Mouse (Mus musculus) R1 (cell line): ENCODE results near the gene Bhmt2.

ENCODE experiments used
- DNase-seq: peaks from one replicate; pipeline ENCODE4 v3.0.0-alpha.2; 2018; ENCODE audit warnings: low read depth, low spot score

The Bhmt2 gene

GRCm38 (mm10) chr13:93639636-93640035, 34.5 kb downstream of the Bhmt2 start:
- DNase-seq = no peak

- no peak for DNase-seq
Observed at GRCm38 (mm10) chr13:93637282-93638245, 36.5 kb downstream of the Bhmt2 start, which contains the start of gene Bhmt. TSS of gene Bhmt (minus strand) at chr13:93637961.

- DNase-seq = no peak
Observed at GRCm38 (mm10) chr13:93636561-93636960, 37.5 kb downstream of the Bhmt2 start.

- no peak for DNase-seq
Observed at GRCm38 (mm10) chr13:93632927-93633326, 41.2 kb downstream of the Bhmt2 start.

- no peak for DNase-seq
Observed at GRCm38 (mm10) chr13:93630941-93631705, 43.0 kb downstream of the Bhmt2 start.

- DNase-seq = no peak
Observed at GRCm38 (mm10) chr13:93628861-93629260, 45.2 kb downstream of the Bhmt2 start.

GRCm38 (mm10) chr13:93614361-93614948, 59.6 kb downstream of the Bhmt2 start:
- no peak for DNase-seq

- DNase-seq = no peak
Observed at GRCm38 (mm10) chr13:93613771-93614170, 60.3 kb downstream of the Bhmt2 start.

- DNase-seq = peak; percentile 80
Observed at GRCm38 (mm10) chr13:93612660-93613607, 61.2 kb downstream of the Bhmt2 start.

- no peak for DNase-seq
Observed at GRCm38 (mm10) chr13:93608476-93608875, 65.6 kb downstream of the Bhmt2 start.

- DNase-seq = no peak
Observed at GRCm38 (mm10) chr13:93607701-93608100, 66.4 kb downstream of the Bhmt2 start.

- DNase-seq = peak; percentile 23
Observed at GRCm38 (mm10) chr13:93606868-93607578, 67.1 kb downstream of the Bhmt2 start.
